Mouse (Mus musculus): ENCODE results near the gene Cass4.
A peak's percentile ranks its signal among the peaks of the same experiment; 100 is the strongest.

Cass4 gene

GRCm38 (mm10) chr2:172393391-172394051 is at the start of gene Cass4:
TSS of gene Cass4 (plus strand) at chr2:172393794.
- DNase-seq (ENCODE audit: low spot score in 2 of 2), result peak in 1 of 2 experiments; percentile 28

GRCm38 (mm10) chr2:172344669-172345068 is 48.9 kb upstream of the Cass4 start:
- DNase-seq (ENCODE audit: low spot score in 2 of 2), result no peak

- peak; percentile 92 to 94 for DNase-seq (ENCODE audit: low spot score in 2 of 2)
Measured at GRCm38 (mm10) chr2:172345258-172345738, 48.3 kb upstream of the Cass4 start, which contains the start of gene Fam210b. TSS of gene Fam210b (plus strand) at chr2:172345565.

GRCm38 (mm10) chr2:172346034-172346929 is 47.3 kb upstream of the Cass4 start:
- no peak for DNase-seq (ENCODE audit: low spot score in 2 of 2)

- peak in 1 of 2 experiments; percentile 16 for DNase-seq (ENCODE audit: low spot score in 2 of 2)
Measured at GRCm38 (mm10) chr2:172346933-172347611, 46.5 kb upstream of the Cass4 start.

GRCm38 (mm10) chr2:172348297-172348950 is 45.2 kb upstream of the Cass4 start:
- peak; percentile 26 to 29 for DNase-seq (ENCODE audit: low spot score in 2 of 2)

GRCm38 (mm10) chr2:172349776-172350175 is 43.8 kb upstream of the Cass4 start:
- no peak for DNase-seq (ENCODE audit: low spot score in 2 of 2)

- DNase-seq (ENCODE audit: low spot score in 2 of 2), result no peak
Measured at GRCm38 (mm10) chr2:172350773-172351172, 42.8 kb upstream of the Cass4 start.

- no peak for DNase-seq (ENCODE audit: low spot score in 2 of 2)
Measured at GRCm38 (mm10) chr2:172353218-172353617, 40.4 kb upstream of the Cass4 start.

GRCm38 (mm10) chr2:172354761-172355160 is 38.8 kb upstream of the Cass4 start:
- DNase-seq (ENCODE audit: low spot score in 2 of 2), result no peak

- no peak for DNase-seq (ENCODE audit: low spot score in 2 of 2)
Measured at GRCm38 (mm10) chr2:172355833-172356232, 37.8 kb upstream of the Cass4 start.

GRCm38 (mm10) chr2:172363176-172363575 is 30.4 kb upstream of the Cass4 start:
- DNase-seq (ENCODE audit: low spot score in 2 of 2), result no peak

- DNase-seq (ENCODE audit: low spot score in 2 of 2), result peak; percentile 88
Measured at GRCm38 (mm10) chr2:172370411-172371223, 23.0 kb upstream of the Cass4 start, which contains the start of the genes Aurka and Cstf1. TSS of gene Aurka (minus strand) at chr2:172370535. TSS of gene Cstf1 (plus strand) at chr2:172370681.

- DNase-seq (ENCODE audit: low spot score in 2 of 2), result no peak
Measured at GRCm38 (mm10) chr2:172371258-172371657, 22.3 kb upstream of the Cass4 start.

- no peak for DNase-seq (ENCODE audit: low spot score in 2 of 2)
Measured at GRCm38 (mm10) chr2:172376551-172376950, 17.0 kb upstream of the Cass4 start.

- DNase-seq (ENCODE audit: low spot score in 2 of 2), result no peak
Measured at GRCm38 (mm10) chr2:172376999-172377515, 16.5 kb upstream of the Cass4 start.

GRCm38 (mm10) chr2:172378332-172378731 is 15.3 kb upstream of the Cass4 start:
- DNase-seq (ENCODE audit: low spot score in 2 of 2), result peak in 1 of 2 experiments; percentile 64

- DNase-seq (ENCODE audit: low spot score in 2 of 2), result no peak
Measured at GRCm38 (mm10) chr2:172380513-172380912, 13.1 kb upstream of the Cass4 start.

- DNase-seq (ENCODE audit: low spot score in 2 of 2), result no peak
Measured at GRCm38 (mm10) chr2:172381341-172381740, 12.3 kb upstream of the Cass4 start.

GRCm38 (mm10) chr2:172381898-172382297 is 11.7 kb upstream of the Cass4 start:
- no peak for DNase-seq (ENCODE audit: low spot score in 2 of 2)
